Mouse (Mus musculus): ENCODE results near the gene 9630041A04Rik. TPM values are rescaled to one million over a fixed set of nuclear protein-coding genes. Genes with fewer than 3 reads are reported as not detected.

9630041A04Rik gene
- not detected for total RNA-seq (2021)
- long read RNA-seq, experiment 1: 0 reads
- long read RNA-seq, experiment 2: 0 reads

DNA sequence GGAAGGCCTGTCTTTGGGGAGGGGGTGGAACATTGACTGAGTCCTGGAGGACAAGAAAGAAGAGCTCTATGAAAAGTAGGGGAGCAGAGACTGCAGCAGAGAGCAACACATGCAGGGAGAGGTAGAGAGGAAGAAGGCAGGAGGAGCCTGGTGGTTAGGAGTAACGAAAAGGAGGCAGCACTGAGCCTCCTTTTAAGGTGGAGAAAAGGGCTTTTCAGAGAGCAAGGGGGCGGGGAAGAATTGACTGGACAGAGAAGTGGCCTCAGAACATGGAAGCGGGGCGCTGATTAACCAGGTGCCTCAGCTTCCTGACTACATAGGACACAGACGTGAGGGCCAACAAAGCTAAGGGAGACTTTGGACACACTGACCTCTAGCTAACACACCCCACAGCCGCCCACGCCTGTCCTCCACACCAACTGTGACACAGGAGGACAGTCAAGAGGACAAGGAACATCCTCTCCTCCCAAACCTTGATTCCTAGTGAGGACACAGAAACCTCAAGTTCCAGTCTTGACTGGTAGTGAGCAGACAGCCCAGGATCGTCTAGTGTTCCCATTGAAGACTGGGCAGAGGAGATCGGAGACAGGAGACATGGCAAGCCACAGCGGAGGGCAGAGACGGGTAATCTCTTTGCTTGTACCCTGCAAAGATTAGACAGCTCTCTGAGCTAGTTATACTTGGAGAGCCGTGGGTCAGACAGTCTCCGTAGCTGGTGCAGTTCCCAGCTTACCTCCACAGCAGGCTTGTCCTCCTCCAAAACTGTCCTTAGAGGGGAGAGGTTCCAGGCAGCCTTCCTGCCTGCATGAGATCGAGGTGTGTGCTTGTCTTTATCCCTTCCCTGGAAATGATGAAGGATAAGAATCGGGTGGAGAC lies at the start of gene 9630041A04Rik:
Gene 9630041A04Rik (plus strand): TSS at position 246 of the 876 bp plus-strand sequence.
- no peak for TF ChIP-seq CTCF (conservative IDR thresholded peaks at IDR 0.05)
- H3K4me3 ChIP-seq: peak within 1 kb of the TSS; percentile 29
- peak within 1 kb of the TSS; percentile 16; the same call in 1 of the 2 replicates for H3K27ac ChIP-seq
- DNase-seq (ENCODE audit: low spot score in 2 of 2): no peak

GRCm38 (mm10) chr9:101823896-101824295 lies 37.7 kb upstream of the 9630041A04Rik start:
- Histone ChIP-seq H3K4me3 (no peak overlapping the region), H3K27ac (no peak overlapping the region)
- no peak for DNase-seq (ENCODE audit: low spot score in 2 of 2)
- TF ChIP-seq CTCF (conservative IDR thresholded peaks at IDR 0.05): no peak

DNA sequence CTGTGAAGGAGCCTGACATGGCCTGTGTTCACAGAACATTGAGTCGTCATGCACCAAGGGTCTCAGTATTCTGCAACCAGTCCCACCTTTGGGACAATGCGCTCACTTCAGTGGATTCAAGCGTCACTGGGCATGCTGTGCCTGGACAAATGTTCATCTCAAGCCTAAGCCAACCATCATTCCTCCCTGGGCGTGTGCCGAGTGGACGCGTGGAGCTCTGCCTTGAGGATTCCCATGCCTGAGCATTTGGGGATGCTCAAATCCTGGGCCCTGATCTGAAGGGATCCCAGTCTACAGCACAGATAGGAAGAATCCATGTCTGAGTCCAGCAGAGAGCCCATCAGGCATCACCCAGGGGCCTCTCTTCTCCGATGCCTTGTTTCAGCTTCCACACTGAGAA lies 36.0 kb upstream of the 9630041A04Rik start:
- Histone ChIP-seq H3K4me3 (no peak overlapping the region), H3K27ac (no peak overlapping the region)
- no peak for TF ChIP-seq CTCF (conservative IDR thresholded peaks at IDR 0.05)
- DNase-seq (ENCODE audit: low spot score in 2 of 2): no peak

GRCm38 (mm10) chr9:101833619-101834018 lies 28.0 kb upstream of the 9630041A04Rik start:
- peak in 1 of 2 experiments; percentile 13 for DNase-seq (ENCODE audit: low spot score in 2 of 2)
- no peak for TF ChIP-seq CTCF (conservative IDR thresholded peaks at IDR 0.05)
- H3K27ac ChIP-seq: no peak overlapping the region
- no peak overlapping the region for H3K4me3 ChIP-seq

- DNase-seq (ENCODE audit: low spot score in 2 of 2): no peak
- no peak overlapping the region for H3K27ac ChIP-seq
- TF ChIP-seq CTCF (conservative IDR thresholded peaks at IDR 0.05): no peak
- H3K4me3 ChIP-seq: no peak overlapping the region
Observed at GRCm38 (mm10) chr9:101841101-101841500, 20.5 kb upstream of the 9630041A04Rik start.

GRCm38 (mm10) chr9:101843893-101844292 lies 17.7 kb upstream of the 9630041A04Rik start:
- Histone ChIP-seq H3K27ac (no peak overlapping the region), H3K4me3 (no peak overlapping the region)
- DNase-seq (ENCODE audit: low spot score in 2 of 2): no peak
- no peak for TF ChIP-seq CTCF (conservative IDR thresholded peaks at IDR 0.05)

- no peak for TF ChIP-seq CTCF (conservative IDR thresholded peaks at IDR 0.05)
- Histone ChIP-seq H3K27ac (no peak overlapping the region), H3K4me3 (no peak overlapping the region)
- DNase-seq (ENCODE audit: low spot score in 2 of 2): no peak
Observed at GRCm38 (mm10) chr9:101845691-101846090, 15.9 kb upstream of the 9630041A04Rik start.

DNA sequence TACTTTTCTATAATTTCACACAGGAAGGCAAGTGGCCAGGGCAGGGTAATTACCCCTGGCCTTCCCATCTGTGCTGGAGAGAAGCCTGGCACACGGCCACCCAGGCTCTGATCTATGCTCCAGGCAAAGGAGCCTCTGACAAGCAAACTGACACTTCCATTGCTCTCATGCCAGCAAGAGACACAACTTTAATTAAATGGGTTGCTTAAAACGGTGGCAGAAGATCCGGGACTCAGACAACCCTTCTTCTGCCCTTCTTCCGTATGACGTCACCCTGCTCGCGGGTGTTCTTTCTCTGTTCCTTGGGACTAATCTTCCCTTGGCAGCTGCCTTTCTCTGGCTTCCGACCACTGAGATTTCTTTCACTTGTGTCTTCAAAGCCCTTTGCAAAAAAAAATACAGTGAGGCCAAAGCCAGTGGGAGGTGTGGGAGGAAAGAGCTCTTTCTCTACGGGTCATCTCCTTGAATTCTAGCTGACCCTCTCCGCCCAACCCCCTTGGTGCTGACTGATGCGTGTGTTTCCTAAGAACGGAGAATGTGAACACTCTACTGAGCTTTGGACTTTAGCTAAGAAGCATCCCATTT lies 932 bp downstream of the 9630041A04Rik start:
- no peak for TF ChIP-seq CTCF (conservative IDR thresholded peaks at IDR 0.05)
- peak overlapping the region; percentile 16; the same call in 1 of the 2 replicates for H3K27ac ChIP-seq
- DNase-seq (ENCODE audit: low spot score in 2 of 2): peak; percentile 19 to 25
- peak overlapping the region; percentile 29 for H3K4me3 ChIP-seq

- DNase-seq (ENCODE audit: low spot score in 2 of 2): no peak
- Histone ChIP-seq H3K4me3 (no peak overlapping the region), H3K27ac (no peak overlapping the region)
- TF ChIP-seq CTCF (conservative IDR thresholded peaks at IDR 0.05): no peak
Observed at GRCm38 (mm10) chr9:101863130-101863529, 1.5 kb downstream of the 9630041A04Rik start.

DNA sequence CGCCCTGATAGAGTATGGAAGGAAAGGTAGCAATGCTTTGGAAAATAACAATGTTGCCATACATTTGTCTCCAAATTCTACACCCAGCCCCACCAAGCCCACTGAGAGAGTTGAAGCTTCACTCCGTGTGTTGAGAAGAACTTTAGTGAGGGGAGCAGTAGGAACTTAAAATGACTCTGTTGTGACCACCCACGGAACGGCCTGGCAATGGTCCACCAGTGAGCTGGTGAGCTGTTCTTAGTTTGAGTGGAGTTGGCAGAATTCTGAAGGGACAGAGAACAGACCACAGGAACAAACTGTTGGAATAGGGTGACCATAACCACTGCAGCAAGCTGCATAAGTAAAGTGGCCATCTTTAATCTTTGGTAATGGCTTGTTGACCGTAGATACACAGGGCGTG lies 7.0 kb downstream of the 9630041A04Rik start:
- no peak overlapping the region for H3K4me3 ChIP-seq
- no peak overlapping the region for H3K27ac ChIP-seq
- no peak for TF ChIP-seq CTCF (conservative IDR thresholded peaks at IDR 0.05)
- no peak for DNase-seq (ENCODE audit: low spot score in 2 of 2)

DNA sequence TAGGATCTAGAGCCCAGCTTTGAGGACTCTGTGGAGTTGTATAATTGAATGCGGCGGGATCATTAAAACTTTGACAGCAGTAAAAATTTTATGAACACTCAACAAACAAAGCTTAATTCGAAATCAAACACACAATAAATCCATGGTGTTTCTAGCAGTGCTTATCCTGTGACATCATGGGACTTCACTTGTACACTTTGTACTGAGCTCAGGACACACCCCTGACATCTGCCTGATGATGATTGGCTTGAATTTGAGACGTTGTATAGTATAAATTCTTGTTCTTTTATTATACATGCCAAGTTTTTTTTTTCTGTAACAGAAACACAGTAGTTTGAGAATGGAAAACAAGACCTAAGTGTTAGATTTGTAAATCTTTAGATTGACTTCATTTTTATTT lies 8.4 kb downstream of the 9630041A04Rik start:
- TF ChIP-seq CTCF (conservative IDR thresholded peaks at IDR 0.05): no peak
- Histone ChIP-seq H3K4me3 (no peak overlapping the region), H3K27ac (no peak overlapping the region)
- DNase-seq (ENCODE audit: low spot score in 2 of 2): no peak

DNA sequence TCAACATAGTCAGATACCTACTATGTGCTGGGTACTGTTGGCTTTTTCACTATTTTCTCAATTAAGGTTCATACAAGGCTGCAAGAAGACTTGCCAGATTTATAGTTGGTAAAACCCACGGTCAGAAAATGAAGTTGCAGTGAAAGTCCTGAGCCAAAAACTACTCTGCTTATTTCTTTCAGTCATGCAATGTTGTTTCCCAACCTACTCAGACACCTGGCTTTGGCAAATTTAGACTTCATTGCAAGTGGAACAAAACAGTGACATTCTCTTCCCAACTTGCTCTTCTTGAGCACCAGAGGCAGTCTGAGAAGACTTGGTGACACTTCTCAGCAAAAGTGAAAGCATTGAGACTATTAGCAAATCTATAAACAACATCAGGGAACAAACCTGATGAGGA lies 13.7 kb downstream of the 9630041A04Rik start:
- no peak for DNase-seq (ENCODE audit: low spot score in 2 of 2)
- Histone ChIP-seq H3K4me3 (no peak overlapping the region), H3K27ac (no peak overlapping the region)
- TF ChIP-seq CTCF (conservative IDR thresholded peaks at IDR 0.05): no peak

DNA sequence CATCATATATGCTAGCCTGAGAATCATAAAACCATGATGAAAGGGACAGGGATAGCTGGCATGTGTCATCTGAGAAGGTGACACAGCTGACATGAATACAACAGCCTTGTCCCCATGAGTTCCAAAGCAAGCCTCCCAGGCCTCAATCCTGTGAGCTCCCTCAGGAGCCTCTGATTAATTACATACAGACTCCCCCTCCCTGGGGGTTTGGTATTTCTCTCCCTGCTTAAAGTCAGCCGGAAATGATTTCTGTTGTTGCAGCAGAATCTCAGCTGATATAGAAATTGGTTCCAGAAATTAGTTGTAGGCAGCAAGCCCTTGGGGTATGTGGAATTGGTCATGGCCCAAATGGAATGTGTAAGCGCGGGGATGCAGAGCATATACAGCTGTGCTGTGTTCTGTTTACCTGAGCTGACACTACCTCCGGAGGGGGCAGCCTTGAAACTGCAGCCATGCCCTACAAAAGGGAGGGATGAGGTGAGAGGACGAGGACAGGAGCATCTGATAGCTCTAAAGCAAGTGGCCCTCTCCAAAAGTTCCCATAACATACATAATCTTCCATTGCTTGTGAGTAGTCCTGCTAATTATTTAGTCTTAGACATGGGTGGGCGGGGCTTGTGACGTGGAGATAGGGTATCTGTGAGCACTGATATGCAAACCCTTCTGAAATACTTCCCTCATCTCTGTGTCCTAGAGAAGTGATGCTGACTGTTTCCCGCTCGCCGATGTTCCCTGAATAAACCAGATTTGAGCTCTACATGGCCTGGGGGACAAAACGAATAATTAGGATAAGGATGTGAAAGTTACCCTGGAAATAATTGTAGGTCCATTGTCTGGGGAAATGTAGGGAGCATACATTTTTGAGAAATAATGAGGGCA lies 15.7 kb downstream of the 9630041A04Rik start:
- TF ChIP-seq CTCF (conservative IDR thresholded peaks at IDR 0.05): no peak
- DNase-seq (ENCODE audit: low spot score in 2 of 2): no peak
- no peak overlapping the region for H3K27ac ChIP-seq
- no peak overlapping the region for H3K4me3 ChIP-seq
